In genomic region chr14:14067648-14068472, GRCm38 (mm10) we compare ENCODE assay signal across 8 mouse cellular contexts. TPM values are rescaled to one million over a fixed set of nuclear protein-coding genes. Genes with fewer than 3 reads are reported as not detected.
DNase-seq lines count a peak whose midpoint lies in the region; ATAC-seq and TF ChIP-seq lines count a peak whose summit lies in the region.

No protein-coding gene starts in this region.

- H3K36me3 ChIP-seq in kidney, adult 2 months (ENCODE audit: control insufficient read depth, insufficient read depth, low read length), result no peaks in the 10 kb centered on the region; the same call in 1 of the 2 replicates
- H3K36me3 ChIP-seq in lung, embryonic 14.5 days (ENCODE audit: insufficient read depth), result peaks cover 5% of the 10 kb centered on the region; the same call in 1 of the 2 replicates

- H3K4me3 ChIP-seq in kidney, adult 2 months (ENCODE audit: insufficient read depth, low read depth, low read length), result peak overlapping the region; percentile 46
- no peak overlapping the region for H3K4me3 ChIP-seq in lung, embryonic 14.5 days (ENCODE audit: low read depth, low read length)
- peak overlapping the region; percentile 35 for H3K4me3 ChIP-seq in olfactory bulb, adult 2 months (ENCODE audit: insufficient read depth, low read depth, low read length)

- TF ChIP-seq CTCF in kidney, adult 2 months (conservative IDR thresholded peaks at IDR 0.05; ENCODE audit: insufficient read depth, insufficient read length, low read depth, low read length), result no peak
- no peak for TF ChIP-seq CTCF in lung, embryonic 14.5 days (IDR thresholded peaks at IDR 0.05; ENCODE audit: low read depth)
- no peak for TF ChIP-seq CTCF in olfactory bulb, adult 2 months (IDR thresholded peaks at IDR 0.05; ENCODE audit: insufficient read depth, low read depth, low read length)

- H3K4me2 ChIP-seq in lung, embryonic 14.5 days, result peak overlapping the region; percentile 53

- H3K9me3 ChIP-seq in lung, embryonic 14.5 days (ENCODE audit: low read depth, low read length), result no peaks in the 10 kb centered on the region

- peak overlapping the region; percentile 99 for H3K27ac ChIP-seq in kidney, adult 2 months (ENCODE audit: insufficient read depth, low read depth, low read length)
- peak overlapping the region; percentile 77 for H3K27ac ChIP-seq in lung, embryonic 14.5 days (ENCODE audit: low read depth)
- peak overlapping the region; percentile 93 for H3K27ac ChIP-seq in olfactory bulb, adult 2 months (ENCODE audit: insufficient read depth, low read depth, low read length)

- peaks cover 65% of the 10 kb centered on the region for H3K4me1 ChIP-seq in kidney, adult 2 months (ENCODE audit: control insufficient read depth, insufficient read depth, low read length)
- peaks cover 8% of the 10 kb centered on the region for H3K4me1 ChIP-seq in lung, embryonic 14.5 days (ENCODE audit: insufficient read depth)
- H3K4me1 ChIP-seq in olfactory bulb, adult 2 months (ENCODE audit: control insufficient read depth, insufficient read depth, low read length), result peaks cover 9% of the 10 kb centered on the region; the same call in 1 of the 2 replicates

- TF ChIP-seq POLR2A in kidney, adult 2 months (IDR thresholded peaks at IDR 0.05; ENCODE audit: low read depth, low read length), result no peak
- no peak for TF ChIP-seq POLR2A in olfactory bulb, adult 2 months (IDR thresholded peaks at IDR 0.05; ENCODE audit: insufficient read depth, low read depth, low read length)

- no peaks in the 10 kb centered on the region for H3K27me3 ChIP-seq in kidney, adult 2 months (replicated peaks; ENCODE audit: control insufficient read depth, insufficient read depth, low read length)
- no peaks in the 10 kb centered on the region for H3K27me3 ChIP-seq in lung, embryonic 14.5 days (ENCODE audit: insufficient read depth, low read length)

- 12% methylated on average over 10 of the region's 10 CpGs for WGBS in kidney, adult 2 months
- 9% methylated on average over 10 of the region's 10 CpGs for WGBS in lung, embryonic 14.5 days
- WGBS in olfactory bulb, adult 2 months, result 34% methylated on average over 10 of the region's 10 CpGs

- peak; percentile 82 for ATAC-seq in activated CD4-positive, CD25-positive, alpha-beta regulatory T cell, adult 4 months
- peak; percentile 45 for ATAC-seq in lung, embryonic 14.5 days (ENCODE audit: insufficient read depth)

- DNase-seq in CD4-positive helper T cell, adult 2 months (ENCODE audit: low read depth, low spot score), result peak; percentile 86
- peak; percentile 50 for DNase-seq in embryo, embryonic 9.5 days (ENCODE audit: extremely low spot score)
- DNase-seq in heart, adult 9 months (ENCODE audit: low spot score in 2 of 2), result peak; percentile 27 to 44
- peak; percentile 93 for DNase-seq in kidney, adult 2 months
- DNase-seq in lung, embryonic 14.5 days, result peak; percentile 65
- DNase-seq in frontal cortex, adult 2 months (ENCODE audit: extremely low spot score in 1 of 2, low spot score in 1 of 2), result no peak

- H3K9ac ChIP-seq in lung, embryonic 14.5 days, result no peak overlapping the region; the same call in 1 of the 2 replicates

RNA-seq across cellular contexts. Expression of gene Psmd6, which starts 52.9 kb away (rescaled TPM):
- 100 to 1,000 TPM; 138 to 151 TPM for polyA plus RNA-seq in activated CD4-positive, CD25-positive, alpha-beta regulatory T cell, adult 4 months (2017; shearing (Covaris generic))
- 30.1 and 40.4 TPM in 2 replicates for polyA plus RNA-seq in kidney, adult 2 months (2012; rRNA removed)
- 245 and 248 TPM in 2 replicates for polyA plus RNA-seq in lung, embryonic 14.5 days (2014; fragmentation: Nextera tagmentation; extraction: Ambion mirVana)
- not detected in 2 replicates for polyA plus RNA-seq in olfactory bulb, adult 2 months (2012; ENCODE audit: insufficient read depth, insufficient read length, low replicate concordance, missing spikeins)
- 82.0 and 97.5 TPM in 2 replicates for polyA plus RNA-seq in frontal cortex, adult 2 months (2012; rRNA removed)

Comparison
In these comparisons a context has a peak if more than half of its experiments do, and no peak if none do; other contexts are left out.
1. DNase-seq: peak in CD4-positive helper T cell, adult 2 months (single experiment), embryo, embryonic 9.5 days (single experiment), heart, adult 9 months (2 of 2), kidney, adult 2 months (single experiment) and lung, embryonic 14.5 days (single experiment); none in frontal cortex, adult 2 months (0 of 2).
2. Peak in every context shown above with its lines, with median percentiles within 50 percentile points of each other: H3K27ac ChIP-seq.